ENCODE assay signal across 14 mouse cellular contexts in genomic region chr2:62574250-62574649, GRCm38 (mm10). TPM values are rescaled to one million over a fixed set of nuclear protein-coding genes. Genes with fewer than 3 reads are reported as not detected.
A peak's percentile ranks its signal among the peaks of the same experiment; 100 is the strongest.
DNase-seq lines count a peak whose midpoint lies in the region; ATAC-seq and TF ChIP-seq lines count a peak whose summit lies in the region.
"Had no signal": no experiment of that assay in that cellular context is flagged by ENCODE, and none has a peak within 500 bp of the region (broad histone marks: within the 10 kb centered on the region; RNA-seq: fewer than 3 reads in every experiment).

No protein-coding gene starts in this region.

- H3K9me3 ChIP-seq in kidney, postnatal 0 days (replicated peaks; ENCODE audit: low read length), result no peaks in the 10 kb centered on the region
- no peaks in the 10 kb centered on the region for H3K9me3 ChIP-seq in embryonic facial prominence, embryonic 13.5 days
- no peaks in the 10 kb centered on the region for H3K9me3 ChIP-seq in intestine, embryonic 16.5 days (ENCODE audit: control insufficient read depth, low read length)
- no peaks in the 10 kb centered on the region for H3K9me3 ChIP-seq in stomach, embryonic 14.5 days (ENCODE audit: control insufficient read depth, low read depth, low read length)
- H3K9me3 ChIP-seq: heart, embryonic 10.5 days had no signal

- no peak for DNase-seq in kidney, postnatal 0 days (ENCODE audit: low spot score)
- DNase-seq in kidney, postnatal 36 days, result no peak
- DNase-seq in retina, embryonic 14.5 days (ENCODE audit: low spot score), result no peak
- DNase-seq: cerebellum, adult 9-11 months; kidney, postnatal 14 days; liver had no signal

- no peaks in the 10 kb centered on the region for H3K27me3 ChIP-seq in kidney, postnatal 0 days (ENCODE audit: insufficient read depth, low read length)
- no peaks in the 10 kb centered on the region for H3K27me3 ChIP-seq in embryonic facial prominence, embryonic 13.5 days
- no peaks in the 10 kb centered on the region for H3K27me3 ChIP-seq in intestine, embryonic 16.5 days (replicated peaks; ENCODE audit: control insufficient read depth, insufficient read depth, low read length)
- no peaks in the 10 kb centered on the region for H3K27me3 ChIP-seq in stomach, embryonic 14.5 days (ENCODE audit: control insufficient read depth, insufficient read depth, low read length)

- no peaks in the 10 kb centered on the region for H3K36me3 ChIP-seq in kidney, postnatal 0 days (ENCODE audit: insufficient read depth, low read length)
- H3K36me3 ChIP-seq in embryonic facial prominence, embryonic 13.5 days, result no peaks in the 10 kb centered on the region
- no peaks in the 10 kb centered on the region for H3K36me3 ChIP-seq in intestine, embryonic 16.5 days (ENCODE audit: control insufficient read depth, insufficient read depth, low read length)
- no peaks in the 10 kb centered on the region for H3K36me3 ChIP-seq in stomach, embryonic 14.5 days (ENCODE audit: control insufficient read depth, insufficient read depth, low read length)
- H3K36me3 ChIP-seq: heart, embryonic 10.5 days had no signal

- no peak overlapping the region for H3K4me3 ChIP-seq in kidney, postnatal 0 days (replicated peaks; ENCODE audit: low read depth, low read length)
- peak overlapping the region; percentile 35; the same call in 1 of the 2 replicates for H3K4me3 ChIP-seq in embryonic facial prominence, embryonic 13.5 days
- no peak overlapping the region for H3K4me3 ChIP-seq in intestine, embryonic 16.5 days (ENCODE audit: low read length)
- no peak overlapping the region for H3K4me3 ChIP-seq in stomach, embryonic 14.5 days (ENCODE audit: low read depth, low read length)
- H3K4me3 ChIP-seq: heart, embryonic 10.5 days had no signal

- TF ChIP-seq CTCF in kidney, postnatal 0 days (IDR thresholded peaks at IDR 0.05; ENCODE audit: low read depth), result no peak

- 65% methylated on average over 7 of the region's 7 CpGs for WGBS in kidney, postnatal 0 days
- 35% methylated on average over 7 of the region's 7 CpGs for WGBS in embryonic facial prominence, embryonic 13.5 days
- 72% methylated on average over 7 of the region's 7 CpGs for WGBS in intestine, embryonic 16.5 days
- WGBS in stomach, embryonic 14.5 days, result 58% methylated on average over 7 of the region's 7 CpGs

- ATAC-seq in kidney, postnatal 0 days (replicated peaks; ENCODE audit: low FRiP score, low read depth), result no peak
- ATAC-seq in embryonic facial prominence, embryonic 13.5 days (ENCODE audit: insufficient number of reproducible peaks, insufficient read depth, low FRiP score, low TSS enrichment, low read depth), result 0 out of 2 replicates have a peak, but pooled peaks have one; percentile 61
- no peak for ATAC-seq in intestine, embryonic 16.5 days
- ATAC-seq in stomach, embryonic 14.5 days (ENCODE audit: insufficient number of reproducible peaks, insufficient read depth, low FRiP score, low read depth), result peak; percentile 6; the same call in 1 of the 2 replicates
- no peak for ATAC-seq in erythroblast, adult 5-6 weeks (replicated peaks; ENCODE audit: low FRiP score, poor library complexity, severe bottlenecking)
- ATAC-seq: lung, postnatal 0 days; midbrain, embryonic 16.5 days had no signal

- H3K9ac ChIP-seq in kidney, postnatal 0 days (ENCODE audit: low read depth, low read length), result no peak overlapping the region
- no peak overlapping the region for H3K9ac ChIP-seq in embryonic facial prominence, embryonic 13.5 days
- H3K9ac ChIP-seq in intestine, embryonic 16.5 days (ENCODE audit: low read depth, low read length), result no peak overlapping the region
- H3K9ac ChIP-seq in stomach, embryonic 14.5 days (replicated peaks; ENCODE audit: low read depth, low read length), result no peak overlapping the region
- H3K9ac ChIP-seq: hindbrain, embryonic 14.5 days had no signal

- H3K4me1 ChIP-seq in kidney, postnatal 0 days (replicated peaks; ENCODE audit: insufficient read depth, low read length), result no peaks in the 10 kb centered on the region
- peaks cover 21% of the 10 kb centered on the region for H3K4me1 ChIP-seq in embryonic facial prominence, embryonic 13.5 days
- no peaks in the 10 kb centered on the region for H3K4me1 ChIP-seq in intestine, embryonic 16.5 days (ENCODE audit: control insufficient read depth, insufficient read depth, low read length)
- no peaks in the 10 kb centered on the region for H3K4me1 ChIP-seq in stomach, embryonic 14.5 days (ENCODE audit: control insufficient read depth, insufficient read depth, low read length)
- H3K4me1 ChIP-seq: heart, embryonic 10.5 days had no signal

- no peak overlapping the region for H3K27ac ChIP-seq in kidney, postnatal 0 days
- H3K27ac ChIP-seq in embryonic facial prominence, embryonic 13.5 days, result peak overlapping the region; percentile 62
- no peak overlapping the region; the same call in 1 of the 2 replicates for H3K27ac ChIP-seq in intestine, embryonic 16.5 days (ENCODE audit: low read length)
- peak overlapping the region; percentile 66 for H3K27ac ChIP-seq in stomach, embryonic 14.5 days (ENCODE audit: low read length)
- H3K27ac ChIP-seq: heart, embryonic 10.5 days; hindbrain, embryonic 14.5 days had no signal

- H3K4me2 ChIP-seq in kidney, postnatal 0 days (ENCODE audit: low read length), result peak overlapping the region; percentile 35
- peak overlapping the region; percentile 55 for H3K4me2 ChIP-seq in embryonic facial prominence, embryonic 13.5 days
- 0 out of 2 replicates have a peak overlapping the region, but pooled peaks have one; percentile 39 for H3K4me2 ChIP-seq in intestine, embryonic 16.5 days (ENCODE audit: low read depth, low read length)
- 0 out of 2 replicates have a peak overlapping the region, but pooled peaks have one; percentile 8 for H3K4me2 ChIP-seq in stomach, embryonic 14.5 days (replicated peaks; ENCODE audit: low read depth, low read length)
- H3K4me2 ChIP-seq: hindbrain, embryonic 14.5 days had no signal

RNA-seq across cellular contexts. Expression of gene Fap, which starts 0.4 kb away (rescaled TPM):
- 5.5 and 6.1 TPM in 2 replicates for polyA plus RNA-seq in kidney, postnatal 0 days (2015; fragmentation: Nextera tagmentation; extraction: Ambion mirVana)
- 8.4 and 11.2 TPM in 2 replicates for polyA plus RNA-seq in embryonic facial prominence, embryonic 13.5 days (2015; fragmentation: Nextera tagmentation; extraction: Ambion mirVana)
- 10.0 and 10.5 TPM in 2 replicates for polyA plus RNA-seq in intestine, embryonic 16.5 days (2015; fragmentation: Nextera tagmentation; extraction: Ambion mirVana)
- polyA plus RNA-seq in stomach, embryonic 14.5 days (2014; fragmentation: Nextera tagmentation; extraction: Ambion mirVana), result 21.8 and 25.8 TPM in 2 replicates
- total RNA-seq in erythroblast, adult 5-6 weeks (2015; ENCODE audit: low replicate concordance), result 0.96 and 3.1 TPM in 2 replicates
- 1.6 and 1.7 TPM in 2 replicates for total RNA-seq in erythroblast, adult 5-6 weeks (2017; ENCODE audit: low replicate concordance)

Comparison
In these comparisons a context has a peak if more than half of its experiments do, and no peak if none do; other contexts are left out.
1. ATAC-seq: peak in embryonic facial prominence, embryonic 13.5 days (single experiment) and stomach, embryonic 14.5 days (single experiment); none in kidney, postnatal 0 days (single experiment), intestine, embryonic 16.5 days (single experiment) and erythroblast, adult 5-6 weeks (single experiment).
2. H3K27ac ChIP-seq: peak in embryonic facial prominence, embryonic 13.5 days (single experiment) and stomach, embryonic 14.5 days (single experiment); none in kidney, postnatal 0 days (single experiment) and intestine, embryonic 16.5 days (single experiment).
3. Peak in every context shown above with its lines, with median percentiles within 50 percentile points of each other: H3K4me2 ChIP-seq.